Mouse (Mus musculus): ENCODE data around the gene Ckm.

- TF ChIP-seq POLR2A (IDR thresholded peaks at IDR 0.05; ENCODE audit: borderline replicate concordance, extremely low read depth, insufficient read depth, insufficient read length, poor library complexity, severe bottlenecking) = no peak
- no peak for TF ChIP-seq CTCF (IDR thresholded peaks at IDR 0.05; ENCODE audit: borderline replicate concordance, extremely low read depth, insufficient read depth, insufficient read length)
These were observed 18.5 kb downstream of the Ckm start for GRCm38 (mm10) chr7:19423083-19423482.

Measured in brain, embryonic 14.5 days (tissue).